Mouse (Mus musculus): Measurements from ENCODE around the gene Slc12a8. TPM values are rescaled to one million over a fixed set of nuclear protein-coding genes. Genes with fewer than 3 reads are reported as not detected.
A peak's percentile ranks its signal among the peaks of the same experiment; 100 is the strongest.

Slc12a8 gene
- total RNA-seq, 1 experiment, result 3.7 TPM

DNA sequence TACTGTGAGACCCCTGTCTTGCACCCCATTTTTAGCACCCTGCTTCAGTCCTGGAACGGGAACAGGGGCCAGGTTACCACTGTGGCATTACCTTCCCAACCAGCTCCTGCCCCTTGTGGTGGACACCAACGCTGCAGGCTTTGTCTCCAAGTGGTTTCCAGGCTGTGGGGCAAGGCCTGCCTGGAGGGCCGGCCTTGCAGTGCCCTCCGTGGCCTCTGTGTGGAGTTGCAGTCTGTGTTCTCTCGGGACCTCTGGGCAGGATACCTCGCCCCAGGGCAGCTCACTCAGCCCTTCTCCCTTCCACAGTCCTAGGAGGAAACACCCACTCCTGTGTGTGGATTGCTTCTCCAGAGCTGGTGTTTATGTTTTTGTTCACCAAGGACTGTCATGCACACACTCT lies 43.2 kb downstream of the Slc12a8 start:
- H3K4me1 ChIP-seq (ENCODE audit: control insufficient read depth in 2 of 2, insufficient read depth in 2 of 2, low read length in 2 of 2, poor library complexity in 1 of 2), result peaks cover 0 to 3% of the 10 kb centered on the region in 2 experiments; a peak in 1 of 4 replicates
- in situ Hi-C loops (cut with MboI; ENCODE audit: low sequenced_read_pairs in 2 of 2, unreplicated experiment in 2 of 2), result no loop called here
- no peak overlapping the region for H3K4me3 ChIP-seq (ENCODE audit: insufficient read depth in 1 of 2, low read depth in 1 of 2, low read length in 2 of 2, poor library complexity in 1 of 2, severe bottlenecking in 1 of 2)
- H3K9me3 ChIP-seq (ENCODE audit: control insufficient read depth, insufficient read depth, low read depth, low read length), result no peaks in the 10 kb centered on the region
- TF ChIP-seq ZC3H11A (IDR thresholded peaks at IDR 0.05; ENCODE audit: borderline replicate concordance, low read depth, low read length) (peak; percentile 63), CHD2 (IDR thresholded peaks at IDR 0.05; ENCODE audit: low read depth, low read length) (no peak)
- DNase-seq (ENCODE audit: low read depth, low spot score), result peak; percentile 79
- no peak overlapping the region for H3K9ac ChIP-seq (ENCODE audit: insufficient read depth, low read depth, low read length, poor library complexity, severe bottlenecking)
- no peaks in the 10 kb centered on the region for H3K36me3 ChIP-seq (ENCODE audit: control insufficient read depth, insufficient read depth, low read length, poor library complexity, severe bottlenecking)
- no peak overlapping the region for H3K27ac ChIP-seq (ENCODE audit: insufficient read depth, low read depth, low read length, poor library complexity, severe bottlenecking)

DNA sequence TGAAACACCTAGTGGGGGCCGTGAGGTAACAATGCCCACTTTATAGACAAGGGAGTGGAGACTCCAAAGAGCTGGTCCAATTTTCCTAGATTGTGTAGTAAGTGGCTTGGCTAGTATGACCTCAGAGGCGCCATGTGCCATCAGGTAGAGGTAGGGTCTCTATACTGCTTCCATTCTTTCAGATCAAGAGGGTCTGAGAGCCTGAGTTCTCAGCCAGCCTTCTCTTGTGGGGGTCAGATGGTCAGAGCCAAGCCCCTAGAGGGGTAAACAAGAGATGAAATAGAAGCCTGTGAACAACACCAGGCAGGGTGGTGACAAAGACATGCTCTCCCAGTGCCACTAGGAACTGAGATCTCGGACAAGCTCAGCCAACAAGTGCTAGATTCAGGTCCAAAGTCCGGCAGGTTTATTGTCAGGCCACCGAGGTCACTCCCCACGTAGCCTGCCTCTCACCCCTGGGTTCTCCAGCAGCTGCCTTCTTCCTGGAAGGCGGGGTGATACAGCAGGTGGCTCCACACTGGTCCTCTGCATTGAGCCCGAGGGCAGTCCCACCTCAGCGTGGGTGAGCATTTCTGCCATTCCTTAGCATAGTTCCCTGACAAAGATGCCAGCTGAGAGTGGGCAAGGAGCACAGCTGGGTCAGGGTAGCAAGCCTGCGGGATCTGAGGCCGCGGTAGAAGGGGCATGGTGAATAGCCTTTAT lies 44.3 kb downstream of the Slc12a8 start:
- H3K36me3 ChIP-seq (ENCODE audit: control insufficient read depth, insufficient read depth, low read length, poor library complexity, severe bottlenecking), result no peaks in the 10 kb centered on the region
- no peak overlapping the region for H3K27ac ChIP-seq (ENCODE audit: insufficient read depth, low read depth, low read length, poor library complexity, severe bottlenecking)
- peaks cover 0 to 3% of the 10 kb centered on the region in 2 experiments; a peak in 1 of 4 replicates for H3K4me1 ChIP-seq (ENCODE audit: control insufficient read depth in 2 of 2, insufficient read depth in 2 of 2, low read length in 2 of 2, poor library complexity in 1 of 2)
- H3K9me3 ChIP-seq (ENCODE audit: control insufficient read depth, insufficient read depth, low read depth, low read length), result no peaks in the 10 kb centered on the region
- no peak for DNase-seq (ENCODE audit: low read depth, low spot score)
- no peak overlapping the region for H3K4me3 ChIP-seq (ENCODE audit: insufficient read depth in 1 of 2, low read depth in 1 of 2, low read length in 2 of 2, poor library complexity in 1 of 2, severe bottlenecking in 1 of 2)
- TF ChIP-seq ZC3H11A (IDR thresholded peaks at IDR 0.05; ENCODE audit: borderline replicate concordance, low read depth, low read length), result no peak
- TF ChIP-seq ZNF384 (IDR thresholded peaks at IDR 0.05; ENCODE audit: low read depth, low read length), result no peak
- TF ChIP-seq HCFC1 (IDR thresholded peaks at IDR 0.05; ENCODE audit: borderline replicate concordance, insufficient read depth, low read length), result no peak
- TF ChIP-seq MAFK (IDR thresholded peaks at IDR 0.05; ENCODE audit: insufficient read depth, low read depth, low read length), result no peak
- no peak for TF ChIP-seq CHD2 (IDR thresholded peaks at IDR 0.05; ENCODE audit: low read depth, low read length)
- H3K9ac ChIP-seq (ENCODE audit: insufficient read depth, low read depth, low read length, poor library complexity, severe bottlenecking), result no peak overlapping the region
- in situ Hi-C loops (cut with MboI; ENCODE audit: low sequenced_read_pairs in 2 of 2, unreplicated experiment in 2 of 2), result no loop called here

DNA sequence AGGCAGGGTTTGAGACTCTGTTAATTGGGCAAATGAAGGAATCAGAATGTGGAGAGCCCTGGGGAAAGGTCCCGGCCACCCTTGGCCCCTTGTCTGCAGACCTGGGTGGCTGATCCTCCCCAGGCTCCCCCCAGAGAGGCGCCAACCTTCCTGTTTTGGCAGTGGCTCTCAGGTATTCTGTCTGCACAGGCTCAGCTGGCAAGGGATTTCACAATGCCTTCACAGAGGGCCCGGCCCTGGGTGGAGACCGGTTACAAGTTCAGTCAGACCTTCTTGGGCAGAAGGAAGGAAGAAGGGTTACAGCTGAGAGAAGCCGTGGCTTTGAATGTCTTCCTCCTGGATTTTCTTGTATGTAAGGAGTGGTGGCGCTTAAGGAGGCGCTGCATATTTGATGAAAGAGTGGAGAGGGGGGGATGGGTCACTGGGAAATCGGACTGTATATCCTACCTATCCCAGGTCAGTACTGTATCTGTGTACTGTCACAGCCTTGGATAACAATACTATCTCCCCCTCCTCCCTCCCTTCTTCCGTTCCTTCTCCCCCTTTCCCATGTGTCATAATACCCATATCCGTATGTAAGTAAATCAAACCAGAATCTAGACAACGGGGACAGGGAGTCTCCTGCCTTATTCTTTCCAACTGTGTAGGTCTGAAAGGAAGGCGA lies 45.9 kb downstream of the Slc12a8 start:
- in situ Hi-C loops (cut with MboI; ENCODE audit: low sequenced_read_pairs in 2 of 2, unreplicated experiment in 2 of 2), result no loop called here

DNA sequence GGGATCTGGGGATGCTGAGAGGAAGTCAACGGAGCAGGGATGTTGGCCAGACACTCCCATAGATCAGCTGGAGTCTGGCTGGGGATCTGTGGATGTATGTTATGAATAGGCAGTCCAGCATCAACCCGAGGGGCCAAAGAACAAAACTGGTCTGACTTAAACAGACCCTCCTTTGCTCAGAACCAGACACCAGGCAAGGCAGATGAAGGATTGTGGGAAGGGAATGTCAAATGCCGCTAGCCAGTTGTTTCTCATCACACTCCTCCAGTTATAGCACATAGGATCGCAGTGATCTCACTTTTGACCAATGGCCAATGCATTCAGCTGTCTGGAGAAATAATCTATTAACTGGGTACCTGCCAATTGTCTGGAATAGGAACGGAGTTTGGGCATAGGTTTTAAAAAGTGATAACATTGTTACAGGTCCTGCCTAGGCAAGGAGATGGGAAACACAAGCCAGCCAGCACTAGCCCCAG lies 46.4 kb downstream of the Slc12a8 start:
- H3K27ac ChIP-seq (ENCODE audit: insufficient read depth, low read depth, low read length, poor library complexity, severe bottlenecking), result no peak overlapping the region
- in situ Hi-C loops (cut with MboI; ENCODE audit: low sequenced_read_pairs in 2 of 2, unreplicated experiment in 2 of 2), result no loop called here
- no peak for DNase-seq (ENCODE audit: low read depth, low spot score)
- no peak overlapping the region for H3K9ac ChIP-seq (ENCODE audit: insufficient read depth, low read depth, low read length, poor library complexity, severe bottlenecking)
- H3K4me1 ChIP-seq (ENCODE audit: control insufficient read depth in 2 of 2, insufficient read depth in 2 of 2, low read length in 2 of 2, poor library complexity in 1 of 2), result peaks cover 0 to 3% of the 10 kb centered on the region in 2 experiments; a peak in 1 of 4 replicates
- no peaks in the 10 kb centered on the region for H3K9me3 ChIP-seq (ENCODE audit: control insufficient read depth, insufficient read depth, low read depth, low read length)
- no peak overlapping the region for H3K4me3 ChIP-seq (ENCODE audit: insufficient read depth in 1 of 2, low read depth in 1 of 2, low read length in 2 of 2, poor library complexity in 1 of 2, severe bottlenecking in 1 of 2)
- TF ChIP-seq ZC3H11A (IDR thresholded peaks at IDR 0.05; ENCODE audit: borderline replicate concordance, low read depth, low read length), result no peak
- H3K36me3 ChIP-seq (ENCODE audit: control insufficient read depth, insufficient read depth, low read length, poor library complexity, severe bottlenecking), result no peaks in the 10 kb centered on the region

More for the DNA sequence above, 45.9 kb downstream of the Slc12a8 start:
- DNase-seq (ENCODE audit: low read depth, low spot score), result no peak
- Histone ChIP-seq H3K27ac (ENCODE audit: insufficient read depth, low read depth, low read length, poor library complexity, severe bottlenecking) (no peak overlapping the region), H3K36me3 (ENCODE audit: control insufficient read depth, insufficient read depth, low read length, poor library complexity, severe bottlenecking) (no peaks in the 10 kb centered on the region), H3K4me3 (ENCODE audit: insufficient read depth in 1 of 2, low read depth in 1 of 2, low read length in 2 of 2, poor library complexity in 1 of 2, severe bottlenecking in 1 of 2) (no peak overlapping the region), H3K4me1 (ENCODE audit: control insufficient read depth in 2 of 2, insufficient read depth in 2 of 2, low read length in 2 of 2, poor library complexity in 1 of 2) (peaks cover 0 to 3% of the 10 kb centered on the region in 2 experiments; a peak in 1 of 4 replicates), H3K9ac (ENCODE audit: insufficient read depth, low read depth, low read length, poor library complexity, severe bottlenecking) (no peak overlapping the region), H3K9me3 (ENCODE audit: control insufficient read depth, insufficient read depth, low read depth, low read length) (no peaks in the 10 kb centered on the region)
- TF ChIP-seq CHD2 (IDR thresholded peaks at IDR 0.05; ENCODE audit: low read depth, low read length) (no peak), MAFK (IDR thresholded peaks at IDR 0.05; ENCODE audit: insufficient read depth, low read depth, low read length) (no peak), ZC3H11A (IDR thresholded peaks at IDR 0.05; ENCODE audit: borderline replicate concordance, low read depth, low read length) (no peak), ZNF384 (IDR thresholded peaks at IDR 0.05; ENCODE audit: low read depth, low read length) (no peak), HCFC1 (IDR thresholded peaks at IDR 0.05; ENCODE audit: borderline replicate concordance, insufficient read depth, low read length) (no peak)

Data from ES-E14 (cell line).